Comparison of ENCODE assay signal across 8 mouse cellular contexts in genomic region chr10:80533704-80534103, GRCm38 (mm10). TPM values are rescaled to one million over a fixed set of nuclear protein-coding genes. Genes with fewer than 3 reads are reported as not detected.
DNase-seq lines count a peak whose midpoint lies in the region; ATAC-seq and TF ChIP-seq lines count a peak whose summit lies in the region.

No protein-coding gene starts in this region.

- H3K4me2 ChIP-seq in stomach, embryonic 14.5 days (replicated peaks; ENCODE audit: low read depth, low read length): no peak overlapping the region

- no peak overlapping the region for H3K27ac ChIP-seq in kidney, adult 2 months (ENCODE audit: insufficient read depth, low read depth, low read length)
- H3K27ac ChIP-seq in stomach, embryonic 14.5 days (ENCODE audit: low read length): no peak overlapping the region

- no peaks in the 10 kb centered on the region for H3K27me3 ChIP-seq in kidney, adult 2 months (replicated peaks; ENCODE audit: control insufficient read depth, insufficient read depth, low read length)
- H3K27me3 ChIP-seq in stomach, embryonic 14.5 days (ENCODE audit: control insufficient read depth, insufficient read depth, low read length): peaks cover 9% of the 10 kb centered on the region; the same call in 1 of the 2 replicates

- H3K4me1 ChIP-seq in kidney, adult 2 months (ENCODE audit: control insufficient read depth, insufficient read depth, low read length): no peaks in the 10 kb centered on the region; the same call in 1 of the 2 replicates
- H3K4me1 ChIP-seq in stomach, embryonic 14.5 days (ENCODE audit: control insufficient read depth, insufficient read depth, low read length): 0 out of 2 replicates have a peak, but pooled peaks cover 5% of the 10 kb centered on the region

- ATAC-seq in stomach, embryonic 14.5 days (ENCODE audit: insufficient number of reproducible peaks, insufficient read depth, low FRiP score, low read depth): peak; percentile 51; the same call in 1 of the 2 replicates

- WGBS in kidney, adult 2 months: 28% methylated on average over 7 of the region's 7 CpGs
- WGBS in stomach, embryonic 14.5 days: 12% methylated on average over 7 of the region's 7 CpGs

- H3K9me3 ChIP-seq in stomach, embryonic 14.5 days (ENCODE audit: control insufficient read depth, low read depth, low read length): no peaks in the 10 kb centered on the region

- TF ChIP-seq CTCF in kidney, adult 2 months (conservative IDR thresholded peaks at IDR 0.05; ENCODE audit: insufficient read depth, insufficient read length, low read depth, low read length): no peak

- H3K36me3 ChIP-seq in kidney, adult 2 months (ENCODE audit: control insufficient read depth, insufficient read depth, low read length): no peaks in the 10 kb centered on the region
- no peaks in the 10 kb centered on the region for H3K36me3 ChIP-seq in stomach, embryonic 14.5 days (ENCODE audit: control insufficient read depth, insufficient read depth, low read length)

- no peak overlapping the region for H3K4me3 ChIP-seq in kidney, adult 2 months (ENCODE audit: insufficient read depth, low read depth, low read length)
- H3K4me3 ChIP-seq in stomach, embryonic 14.5 days (ENCODE audit: low read depth, low read length): no peak overlapping the region

- peak; percentile 51 for DNase-seq in kidney, postnatal 10 days
- no peak for DNase-seq in kidney, adult 2 months
- peak; percentile 71 to 76 for DNase-seq in adrenal gland, postnatal 36 days
- DNase-seq in kidney, postnatal 14 days: peak; percentile 31
- DNase-seq in thymus, postnatal 36 days: no peak
- no peak for DNase-seq in left cerebral cortex, adult 8-10 months (ENCODE audit: low spot score in 2 of 2)
- no peak for DNase-seq in B cell, adult 2 months

- no peak for TF ChIP-seq POLR2A in kidney, adult 2 months (IDR thresholded peaks at IDR 0.05; ENCODE audit: low read depth, low read length)

- no peak overlapping the region for H3K9ac ChIP-seq in stomach, embryonic 14.5 days (replicated peaks; ENCODE audit: low read depth, low read length)

RNA-seq across cellular contexts. Expression of gene Atp8b3, which starts 5.2 kb away (rescaled TPM):
- polyA plus RNA-seq in kidney, adult 2 months (2012; rRNA removed): 0.17 and 0.46 TPM in 2 replicates
- total RNA-seq in adrenal gland, postnatal 36 days (2021): 1 to 10 TPM in 1 of 2 experiments, under 1 TPM in 1; 0.43 to 1.1 TPM
- 0.11 and 0.25 TPM in 2 replicates for polyA plus RNA-seq in stomach, embryonic 14.5 days (2014; fragmentation: Nextera tagmentation; extraction: Ambion mirVana)
- under 1 TPM in 3 of 4 experiments, not detected in 1; 0.08 to 0.21 (median 0.18) TPM for total RNA-seq in left cerebral cortex, adult 8-10 months (2022)

RNA-seq across cellular contexts. Expression of gene Rexo1, which starts 27.7 kb away (rescaled TPM):
- polyA plus RNA-seq in kidney, adult 2 months (2012; rRNA removed): 28.7 and 37.9 TPM in 2 replicates
- total RNA-seq in adrenal gland, postnatal 36 days (2021): 10 to 100 TPM; 28.3 to 42.9 TPM
- 22.9 and 24.3 TPM in 2 replicates for polyA plus RNA-seq in stomach, embryonic 14.5 days (2014; fragmentation: Nextera tagmentation; extraction: Ambion mirVana)
- total RNA-seq in left cerebral cortex, adult 8-10 months (2022): 10 to 100 TPM; 40.7 to 46.6 (median 44.7) TPM

RNA-seq across cellular contexts. Expression of gene Onecut3, which starts 39.1 kb away (rescaled TPM):
- 0.03 TPM in 1 of 2 replicates, not detected in the other for polyA plus RNA-seq in kidney, adult 2 months (2012; rRNA removed)
- total RNA-seq in adrenal gland, postnatal 36 days (2021): not detected
- 0.25 and 0.53 TPM in 2 replicates for polyA plus RNA-seq in stomach, embryonic 14.5 days (2014; fragmentation: Nextera tagmentation; extraction: Ambion mirVana)
- total RNA-seq in left cerebral cortex, adult 8-10 months (2022): not detected

RNA-seq across cellular contexts. Expression of gene Klf16, which starts 43.4 kb away (rescaled TPM):
- 8.7 and 10.7 TPM in 2 replicates for polyA plus RNA-seq in kidney, adult 2 months (2012; rRNA removed)
- 10 to 100 TPM; 13.6 to 14.1 TPM for total RNA-seq in adrenal gland, postnatal 36 days (2021)
- 8.1 and 8.4 TPM in 2 replicates for polyA plus RNA-seq in stomach, embryonic 14.5 days (2014; fragmentation: Nextera tagmentation; extraction: Ambion mirVana)
- 10 to 100 TPM; 53.0 to 65.9 (median 61.2) TPM for total RNA-seq in left cerebral cortex, adult 8-10 months (2022)

RNA-seq across cellular contexts. Expression of gene Abhd17a, which starts 56.4 kb away (rescaled TPM):
- 175 and 221 TPM in 2 replicates for polyA plus RNA-seq in kidney, adult 2 months (2012; rRNA removed)
- 100 to 1,000 TPM; 103 to 107 TPM for total RNA-seq in adrenal gland, postnatal 36 days (2021)
- 89.7 and 104 TPM in 2 replicates for polyA plus RNA-seq in stomach, embryonic 14.5 days (2014; fragmentation: Nextera tagmentation; extraction: Ambion mirVana)
- total RNA-seq in left cerebral cortex, adult 8-10 months (2022): 100 to 1,000 TPM; 157 to 168 (median 166) TPM

Comparison
In these comparisons a context has a peak if more than half of its experiments do, and no peak if none do; other contexts are left out.
1. DNase-seq: peak in kidney, postnatal 10 days (single experiment), adrenal gland, postnatal 36 days (2 of 2) and kidney, postnatal 14 days (single experiment); none in kidney, adult 2 months (single experiment), thymus, postnatal 36 days (0 of 2), left cerebral cortex, adult 8-10 months (0 of 2) and B cell, adult 2 months (0 of 2).